23 mouse cellular contexts compared by ENCODE assay signal in genomic region chr1:183163512-183164189, GRCm38 (mm10). TPM values are rescaled to one million over a fixed set of nuclear protein-coding genes. Genes with fewer than 3 reads are reported as not detected.
A peak's percentile ranks its signal among the peaks of the same experiment; 100 is the strongest.
DNase-seq lines count a peak whose midpoint lies in the region; ATAC-seq and TF ChIP-seq lines count a peak whose summit lies in the region.
"Had no signal": no experiment of that assay in that cellular context is flagged by ENCODE, and none has a peak within 500 bp of the region (broad histone marks: within the 10 kb centered on the region; RNA-seq: fewer than 3 reads in every experiment).

No protein-coding gene starts in this region.

- WGBS in kidney, embryonic 15.5 days = 64% methylated on average over 5 of the region's 5 CpGs
- 64% methylated on average over 5 of the region's 5 CpGs for WGBS in embryonic facial prominence, embryonic 12.5 days
- WGBS in limb, embryonic 10.5 days = 47% methylated on average over 5 of the region's 5 CpGs
- WGBS in limb, embryonic 15.5 days = 21% methylated on average over 5 of the region's 5 CpGs
- 97% methylated on average over 5 of the region's 5 CpGs for WGBS in thymus, adult 2 months

- H3K36me3 ChIP-seq in kidney, embryonic 15.5 days = peaks cover 13% of the 10 kb centered on the region; the same call in 1 of the 2 replicates
- 0 out of 2 replicates have a peak, but pooled peaks cover 2% of the 10 kb centered on the region for H3K36me3 ChIP-seq in embryonic facial prominence, embryonic 12.5 days
- peaks cover 17% of the 10 kb centered on the region for H3K36me3 ChIP-seq in limb, embryonic 10.5 days
- H3K36me3 ChIP-seq in limb, embryonic 15.5 days = 0 out of 2 replicates have a peak, but pooled peaks cover 3% of the 10 kb centered on the region
- H3K36me3 ChIP-seq in thymus, adult 2 months (ENCODE audit: control insufficient read depth, insufficient read depth, low read length) = no peaks in the 10 kb centered on the region

- TF ChIP-seq CTCF in thymus, adult 2 months (IDR thresholded peaks at IDR 0.05; ENCODE audit: borderline replicate concordance, control insufficient read depth, extremely low read depth, insufficient read depth, low read length, poor library complexity) = no peak

- ATAC-seq in kidney, embryonic 15.5 days (replicated peaks; ENCODE audit: low FRiP score) = no peak
- no peak for ATAC-seq in embryonic facial prominence, embryonic 12.5 days (ENCODE audit: insufficient number of reproducible peaks, insufficient read depth, low FRiP score, low TSS enrichment)
- peak; percentile 72; the same call in 1 of the 2 replicates for ATAC-seq in limb, embryonic 15.5 days (ENCODE audit: insufficient number of reproducible peaks, low FRiP score, low TSS enrichment, low read depth)
- ATAC-seq: CD4-positive, CD25-positive, alpha-beta regulatory T cell, adult 4 months; forebrain, embryonic 16.5 days; midbrain, embryonic 13.5 days had no signal

- H3K4me2 ChIP-seq in kidney, embryonic 15.5 days = no peak overlapping the region
- no peak overlapping the region for H3K4me2 ChIP-seq in embryonic facial prominence, embryonic 12.5 days (replicated peaks)
- H3K4me2 ChIP-seq in limb, embryonic 15.5 days = no peak overlapping the region
- H3K4me2 ChIP-seq: hindbrain, embryonic 14.5 days; liver, embryonic 13.5 days; midbrain, embryonic 13.5 days; neural tube, embryonic 15.5 days had no signal

- no peaks in the 10 kb centered on the region for H3K9me3 ChIP-seq in kidney, embryonic 15.5 days (replicated peaks)
- H3K9me3 ChIP-seq in embryonic facial prominence, embryonic 12.5 days = no peaks in the 10 kb centered on the region
- H3K9me3 ChIP-seq in limb, embryonic 10.5 days (replicated peaks) = no peaks in the 10 kb centered on the region
- no peaks in the 10 kb centered on the region for H3K9me3 ChIP-seq in limb, embryonic 15.5 days
- H3K9me3 ChIP-seq: liver, embryonic 13.5 days; neural tube, embryonic 15.5 days had no signal

- peak overlapping the region; percentile 9; the same call in 1 of the 2 replicates for H3K27ac ChIP-seq in kidney, embryonic 15.5 days
- peak overlapping the region; percentile 60; the same call in 1 of the 2 replicates for H3K27ac ChIP-seq in embryonic facial prominence, embryonic 12.5 days
- peak overlapping the region; percentile 67; the same call in 1 of the 2 replicates for H3K27ac ChIP-seq in limb, embryonic 10.5 days
- H3K27ac ChIP-seq in limb, embryonic 15.5 days = peak overlapping the region; percentile 67
- no peak overlapping the region for H3K27ac ChIP-seq in thymus, adult 2 months (ENCODE audit: control insufficient read depth, insufficient read depth, low read length)
- H3K27ac ChIP-seq: gastrocnemius, adult 2 months; hindbrain, embryonic 14.5 days; layer of hippocampus, adult 2 months; liver, embryonic 13.5 days; midbrain, embryonic 13.5 days; neural tube, embryonic 15.5 days had no signal

- no peaks in the 10 kb centered on the region for H3K27me3 ChIP-seq in kidney, embryonic 15.5 days
- H3K27me3 ChIP-seq in embryonic facial prominence, embryonic 12.5 days = no peaks in the 10 kb centered on the region
- H3K27me3 ChIP-seq in limb, embryonic 10.5 days (ENCODE audit: low read depth, poor library complexity, severe bottlenecking) = no peaks in the 10 kb centered on the region
- H3K27me3 ChIP-seq in limb, embryonic 15.5 days = no peaks in the 10 kb centered on the region
- no peaks in the 10 kb centered on the region for H3K27me3 ChIP-seq in thymus, adult 2 months (ENCODE audit: control insufficient read depth, insufficient read depth, low read length)
- H3K27me3 ChIP-seq: liver, embryonic 13.5 days; megakaryocyte, embryonic 14.5 days; midbrain, embryonic 13.5 days; neural tube, embryonic 15.5 days had no signal

- no peak overlapping the region for H3K4me3 ChIP-seq in kidney, embryonic 15.5 days (replicated peaks)
- H3K4me3 ChIP-seq in embryonic facial prominence, embryonic 12.5 days = no peak overlapping the region
- no peak overlapping the region for H3K4me3 ChIP-seq in limb, embryonic 10.5 days
- H3K4me3 ChIP-seq in limb, embryonic 15.5 days = no peak overlapping the region
- no peak overlapping the region for H3K4me3 ChIP-seq in thymus, adult 2 months (ENCODE audit: control insufficient read depth, insufficient read depth, low read length)
- H3K4me3 ChIP-seq: erythroblast, embryonic 14.5 days; gastrocnemius, adult 2 months; layer of hippocampus, adult 2 months; liver, embryonic 13.5 days; megakaryocyte, embryonic 14.5 days; midbrain, embryonic 13.5 days; neural tube, embryonic 15.5 days had no signal

- DNase-seq in kidney, postnatal 4 days = no peak
- DNase-seq in limb, embryonic 10.5 days (ENCODE audit: low spot score) = no peak
- DNase-seq in thymus, adult 2 months = no peak
- no peak for DNase-seq in adrenal gland, postnatal 14 days
- DNase-seq: cerebellum, adult 2 months; cerebellum, postnatal 14 days; gastrocnemius, adult 2 months; kidney, adult 11 months; kidney, postnatal 25 days; left cerebral cortex, postnatal 4 days; liver, embryonic 13.5 days; thymus, postnatal 14 days had no signal

- no peak overlapping the region for H3K9ac ChIP-seq in kidney, embryonic 15.5 days
- H3K9ac ChIP-seq in embryonic facial prominence, embryonic 12.5 days = no peak overlapping the region
- H3K9ac ChIP-seq in limb, embryonic 15.5 days = no peak overlapping the region
- H3K9ac ChIP-seq: hindbrain, embryonic 14.5 days; liver, embryonic 13.5 days; midbrain, embryonic 13.5 days; neural tube, embryonic 15.5 days had no signal

- H3K4me1 ChIP-seq in kidney, embryonic 15.5 days = peaks cover 33% of the 10 kb centered on the region
- H3K4me1 ChIP-seq in embryonic facial prominence, embryonic 12.5 days = peaks cover 27% of the 10 kb centered on the region
- H3K4me1 ChIP-seq in limb, embryonic 10.5 days = peaks cover 56% of the 10 kb centered on the region
- peaks cover 39% of the 10 kb centered on the region for H3K4me1 ChIP-seq in limb, embryonic 15.5 days
- H3K4me1 ChIP-seq in thymus, adult 2 months (replicated peaks; ENCODE audit: control insufficient read depth, insufficient read depth, low read length) = peaks cover 7% of the 10 kb centered on the region
- H3K4me1 ChIP-seq: midbrain, embryonic 13.5 days had no signal

- no peak for TF ChIP-seq POLR2A in thymus, adult 2 months (IDR thresholded peaks at IDR 0.05; ENCODE audit: control insufficient read depth, extremely low read depth, insufficient read depth, low read length, poor library complexity)

RNA-seq across cellular contexts. Expression of gene Disp1, which starts 57.7 kb away (rescaled TPM):
- 14.0 and 15.3 TPM in 2 replicates for polyA plus RNA-seq in kidney, embryonic 15.5 days (2015; fragmentation: Nextera tagmentation; extraction: Ambion mirVana)
- 18.6 and 19.1 TPM in 2 replicates for polyA plus RNA-seq in embryonic facial prominence, embryonic 12.5 days (2016; fragmentation: Nextera tagmentation; extraction: Ambion mirVana)
- polyA plus RNA-seq in limb, embryonic 10.5 days (2016; fragmentation: Nextera tagmentation; extraction: Ambion mirVana) = 21.8 and 23.1 TPM in 2 replicates
- polyA plus RNA-seq in limb, embryonic 15.5 days (2015; fragmentation: Nextera tagmentation; extraction: Ambion mirVana) = 30.3 and 34.8 TPM in 2 replicates
- polyA plus RNA-seq in thymus, adult 2 months (2012; rRNA removed) = 28.9 and 29.7 TPM in 2 replicates
- total RNA-seq in adrenal gland, postnatal 14 days (2021) = 12.5 and 13.4 TPM in 2 replicates
